Mouse (Mus musculus) CH12.LX (cell line): ENCODE measurements at regions not wholly inside any gene's neighbourhood (a gene's known extent, or its start where the extent isn't known, plus 50 kb on each side); places are given as distances from the start of the nearest gene placed in this dataset.

Source experiments
- DNase-seq: peaks from one replicate; pipeline ENCODE4 v3.0.0-alpha.2; 2013; ENCODE audit errors: extremely low read depth
- H3K27ac ChIP-seq: 2 replicates; pipeline ENCODE4 v1.5.1; 2012; ENCODE audit warnings: low read depth, mild to moderate bottlenecking, control low read depth, moderate library complexity; ENCODE audit not compliant: insufficient read depth
- H3K27me3 ChIP-seq: replicated peaks from 2 replicates; pipeline ENCODE3; 2012; ENCODE audit warnings: inconsistent platforms
- H3K36me3 ChIP-seq, 2 experiments: replicated peaks in 1 of 2; 2 replicates each; pipeline versions ENCODE3 to v1.6.1; 2012; ENCODE audit warnings: inconsistent platforms in 1 of 2, low read length in 1 of 2, mild to moderate bottlenecking in 1 of 2, mixed read lengths in 1 of 2, moderate library complexity in 1 of 2; ENCODE audit not compliant: control insufficient read depth in 1 of 2, insufficient read depth in 1 of 2
- H3K4me1 ChIP-seq, 2 experiments: 2 replicates each; pipeline ENCODE4 v1.6.1; 2012; ENCODE audit warnings: inconsistent platforms in 1 of 2, moderate library complexity in 1 of 2; ENCODE audit not compliant: insufficient read depth in 2 of 2, control insufficient read depth in 1 of 2
- H3K4me2 ChIP-seq: 2 replicates; pipeline ENCODE4 v1.6.1; 2012; ENCODE audit warnings: low read depth, mild to moderate bottlenecking, control low read depth; ENCODE audit not compliant: poor library complexity, insufficient read depth, severe bottlenecking
- H3K4me3 ChIP-seq, 3 experiments: fragments of 150-350 bp in 1 of 3; sonication (generic) in 1 of 3; replicated peaks in 1 of 3; 2 replicates each; pipeline versions ENCODE3 to v1.5.1; 2011 to 2012; ENCODE audit warnings: low read depth in 2 of 3, low read length in 2 of 3, mild to moderate bottlenecking in 2 of 3, moderate library complexity in 2 of 3, control low read depth in 1 of 3, improper control_type of control experiment in 1 of 3, inconsistent platforms in 1 of 3, mixed read lengths in 1 of 3; ENCODE audit not compliant: poor library complexity in 1 of 3
- H3K79me2 ChIP-seq: replicated peaks from 2 replicates; pipeline ENCODE4 v1.6.1; 2012; ENCODE audit warnings: mild to moderate bottlenecking, moderate library complexity; ENCODE audit not compliant: control insufficient read depth, poor library complexity, insufficient read depth, severe bottlenecking; ENCODE audit errors: extremely low read depth
- H3K9ac ChIP-seq: 2 replicates; pipeline ENCODE4 v1.6.1; 2012; ENCODE audit warnings: low read depth, mild to moderate bottlenecking, control low read depth, moderate library complexity; ENCODE audit not compliant: insufficient read depth
- H3K9me3 ChIP-seq: replicated peaks from 2 replicates; pipeline ENCODE3; 2012; ENCODE audit warnings: low read length, inconsistent platforms, mixed read lengths
- BHLHE40 ChIP-seq: IDR thresholded peaks from 2 replicates; pipeline ENCODE4 v1.6.1; 2011; ENCODE audit warnings: mild to moderate bottlenecking, low read depth, low read length, improper control_type of control experiment
- CHD1 ChIP-seq: IDR thresholded peaks from 2 replicates; pipeline ENCODE4 v1.6.1; 2012; ENCODE audit warnings: low read depth, low read length, improper control_type of control experiment, inconsistent platforms
- CHD2 ChIP-seq: IDR thresholded peaks from 2 replicates; pipeline ENCODE4 v1.6.1; 2011; ENCODE audit warnings: low read length, improper control_type of control experiment
- ELF1 ChIP-seq: IDR thresholded peaks from 2 replicates; pipeline ENCODE4 v1.6.1; 2014; ENCODE audit warnings: low read depth, mild to moderate bottlenecking, inconsistent platforms, low read length, improper control_type of control experiment
- EP300 ChIP-seq: IDR thresholded peaks from 2 replicates; pipeline ENCODE4 v1.6.1; 2011; ENCODE audit warnings: low read length, improper control_type of control experiment
- ETS1 ChIP-seq: conservative IDR thresholded peaks from 2 replicates; pipeline ENCODE4 v1.6.1; 2012; ENCODE audit warnings: low read depth, mild to moderate bottlenecking, inconsistent platforms, low read length, improper control_type of control experiment, moderate library complexity
- JUND ChIP-seq: conservative IDR thresholded peaks from 2 replicates; pipeline ENCODE4 v1.6.1; 2011; ENCODE audit warnings: low read depth, low read length, improper control_type of control experiment
- KAT2A ChIP-seq: IDR thresholded peaks from 2 replicates; pipeline ENCODE4 v1.6.1; 2012; ENCODE audit warnings: low read length, improper control_type of control experiment, inconsistent platforms; ENCODE audit not compliant: insufficient replicate concordance
- MAFK ChIP-seq: IDR thresholded peaks from 2 replicates; pipeline ENCODE4 v1.6.1; 2011; ENCODE audit warnings: low read length, improper control_type of control experiment; ENCODE audit not compliant: insufficient replicate concordance
- MAZ ChIP-seq: IDR thresholded peaks from 2 replicates; pipeline ENCODE4 v1.6.1; 2012; ENCODE audit warnings: low read depth, mild to moderate bottlenecking, inconsistent platforms, low read length, improper control_type of control experiment, moderate library complexity
- MEF2A ChIP-seq: IDR thresholded peaks from 2 replicates; pipeline ENCODE4 v1.6.1; 2014; ENCODE audit warnings: low read depth, mild to moderate bottlenecking, inconsistent platforms, low read length, improper control_type of control experiment, borderline replicate concordance
- MYC ChIP-seq: IDR thresholded peaks from 2 replicates; pipeline ENCODE4 v1.6.1; 2011; ENCODE audit warnings: low read depth, mild to moderate bottlenecking, improper control_type of control experiment, low read length
- NELFE ChIP-seq: IDR thresholded peaks from 2 replicates; pipeline ENCODE4 v1.6.1; 2011; ENCODE audit warnings: low read depth, low read length, improper control_type of control experiment
- NRF1 ChIP-seq: IDR thresholded peaks from 2 replicates; pipeline ENCODE4 v1.6.1; 2014; ENCODE audit warnings: low read depth, mild to moderate bottlenecking, inconsistent platforms, low read length, improper control_type of control experiment, moderate library complexity
- PAX5 ChIP-seq: IDR thresholded peaks from 2 replicates; pipeline ENCODE4 v1.6.1; 2012; ENCODE audit warnings: low read length, inconsistent platforms, mixed read lengths
- POLR2A ChIP-seq: IDR thresholded peaks from 2 replicates; pipeline ENCODE4 v1.6.1; 2011; ENCODE audit warnings: low read depth, mild to moderate bottlenecking, improper control_type of control experiment, low read length
- RAD21 ChIP-seq: IDR thresholded peaks from 2 replicates; pipeline ENCODE4 v1.6.1; 2011; ENCODE audit warnings: low read depth, mild to moderate bottlenecking, low read length, improper control_type of control experiment, moderate library complexity
- RCOR1 ChIP-seq: conservative IDR thresholded peaks from 2 replicates; pipeline ENCODE4 v1.6.1; 2012; ENCODE audit warnings: low read depth, mild to moderate bottlenecking, inconsistent platforms, low read length, improper control_type of control experiment
- SIN3A ChIP-seq: IDR thresholded peaks from 2 replicates; pipeline ENCODE4 v1.6.1; 2012; ENCODE audit warnings: low read length, improper control_type of control experiment, inconsistent platforms
- UBTF ChIP-seq: IDR thresholded peaks from 2 replicates; pipeline ENCODE4 v1.6.1; 2012; ENCODE audit warnings: low read depth, mild to moderate bottlenecking, inconsistent platforms, low read length, improper control_type of control experiment, moderate library complexity
- ZC3H11A ChIP-seq: IDR thresholded peaks from 2 replicates; pipeline ENCODE4 v1.6.1; 2012; ENCODE audit warnings: low read depth, mild to moderate bottlenecking, inconsistent platforms, low read length, improper control_type of control experiment
- ZKSCAN1 ChIP-seq: IDR thresholded peaks from 2 replicates; pipeline ENCODE4 v1.6.1; 2012; ENCODE audit warnings: low read depth, inconsistent platforms, low read length, improper control_type of control experiment, borderline replicate concordance
- ZMIZ1 ChIP-seq: IDR thresholded peaks from 2 replicates; pipeline ENCODE4 v1.6.1; 2012; ENCODE audit warnings: low read depth, mild to moderate bottlenecking, inconsistent platforms, low read length, improper control_type of control experiment
- ZNF384 ChIP-seq: IDR thresholded peaks from 2 replicates; pipeline ENCODE4 v1.6.1; 2012; ENCODE audit warnings: low read depth, low read length, improper control_type of control experiment, inconsistent platforms
- dilution Hi-C: fragments of 300-500 bp; cut with MboI; formaldehyde crosslinking; loops from 2 replicates; pipeline ENCODE4 v1.14.3; 2020; ENCODE audit warnings: low sequenced_read_pairs; ENCODE audit not compliant: extremely low pct_unique_long_range_greater_than_20kb, extremely low pct_ligation_motif_present
- in situ Hi-C: fragments of 300-500 bp; cut with MboI; formaldehyde crosslinking; loops from 3 replicates; pipeline ENCODE4 v1.14.3; 2019; ENCODE audit warnings: low sequenced_read_pairs, low pct_ligation_motif_present, low pct_unique_long_range_greater_than_20kb, mixed read lengths

- H3K4me1 ChIP-seq: peaks cover 22 to 30% of the 10 kb centered on the region in 2 experiments
- H3K79me2 ChIP-seq: peaks cover 3% of the 10 kb centered on the region; the same call in 1 of the 2 replicates
- in situ Hi-C loops (loop anchor here (10.0 kb wide), 2 partner anchors 124 to 184 kb away; partner anchors contain the start of gene Cited2), dilution Hi-C loops (no loop called here)
- no peak for TF ChIP-seq NRF1
- TF ChIP-seq ZNF384: no peak
- no peak for TF ChIP-seq ZMIZ1
- TF ChIP-seq MEF2A: no peak
- TF ChIP-seq POLR2A: no peak
- TF ChIP-seq ETS1: no peak
- no peak for TF ChIP-seq ZC3H11A
- no peak for TF ChIP-seq RCOR1
- no peak for TF ChIP-seq JUND
- 0 out of 2 replicates have a peak overlapping the region, but pooled peaks have one; percentile 13 for H3K9ac ChIP-seq
- H3K4me3 ChIP-seq: no peak overlapping the region
- peak; percentile 30 for DNase-seq
- H3K27ac ChIP-seq: peak overlapping the region; percentile 41; the same call in 1 of the 2 replicates
- no peaks in the 10 kb centered on the region for H3K36me3 ChIP-seq
- H3K9me3 ChIP-seq: no peaks in the 10 kb centered on the region
- H3K4me2 ChIP-seq: no peak overlapping the region
- H3K27me3 ChIP-seq: no peaks in the 10 kb centered on the region
Observed at GRCm38 (mm10) chr10:17540404-17541375, 182.3 kb upstream of the Cited2 start.

- Histone ChIP-seq H3K9me3 (no peaks in the 10 kb centered on the region), H3K4me1 (peaks cover 22 to 37% of the 10 kb centered on the region in 2 experiments), H3K4me3 (no peak overlapping the region), H3K27me3 (no peaks in the 10 kb centered on the region), H3K4me2 (no peak overlapping the region), H3K79me2 (peaks cover 3% of the 10 kb centered on the region; the same call in 1 of the 2 replicates), H3K27ac (no peak overlapping the region), H3K36me3 (no peaks in the 10 kb centered on the region), H3K9ac (no peak overlapping the region)
- TF ChIP-seq MYC: no peak
- no peak for TF ChIP-seq ZKSCAN1
- no peak for TF ChIP-seq BHLHE40
- no peak for TF ChIP-seq UBTF
- TF ChIP-seq MAZ: no peak
- TF ChIP-seq EP300: no peak
- TF ChIP-seq RCOR1: no peak
- no peak for TF ChIP-seq SIN3A
- no peak for TF ChIP-seq POLR2A
- no peak for TF ChIP-seq KAT2A
- no peak for TF ChIP-seq RAD21
- TF ChIP-seq MAFK: no peak
- no peak for TF ChIP-seq CHD1
- no peak for TF ChIP-seq ELF1
- TF ChIP-seq PAX5: no peak
- TF ChIP-seq NELFE: no peak
- no peak for TF ChIP-seq CHD2
- TF ChIP-seq ZNF384: no peak
- dilution Hi-C loops (no loop called here), in situ Hi-C loops (loop anchor here (10.0 kb wide), 2 partner anchors 123 to 183 kb away; partner anchors contain the start of gene Cited2)
- no peak for DNase-seq
Observed at GRCm38 (mm10) chr10:17542104-17542846, 180.7 kb upstream of the Cited2 start.
